Mouse (Mus musculus) limb, embryonic 12.5 days (tissue): ENCODE data around the gene Apon. TPM values are rescaled to one million over a fixed set of nuclear protein-coding genes. Genes with fewer than 3 reads are reported as not detected.

Source experiments
- ATAC-seq: fragments of 200-750 bp; cut with Nextera tagmentation; 2 replicates; pipeline ENCODE4 v1.8.0; 2017; ENCODE audit warnings: low read depth, moderate TSS enrichment; ENCODE audit not compliant: insufficient number of reproducible peaks, insufficient read depth, low FRiP score, low TSS enrichment
- H3K27ac ChIP-seq: fragments of 300-500 bp; sonication (generic); 2 replicates; pipeline ENCODE4 v1.5.1; 2016; ENCODE audit warnings: mild to moderate bottlenecking, moderate library complexity
- H3K27me3 ChIP-seq: fragments of 300-500 bp; sonication (generic); 2 replicates; pipeline ENCODE4 v1.6.1; 2016; ENCODE audit warnings: mild to moderate bottlenecking, moderate library complexity
- H3K36me3 ChIP-seq: fragments of 300-500 bp; sonication (generic); 2 replicates; pipeline ENCODE4 v1.6.1; 2016; ENCODE audit warnings: mild to moderate bottlenecking, moderate library complexity
- H3K4me1 ChIP-seq: fragments of 300-500 bp; sonication (generic); replicated peaks from 2 replicates; pipeline ENCODE4 v1.6.1; 2016
- H3K4me2 ChIP-seq: fragments of 300-500 bp; sonication (generic); 2 replicates; pipeline ENCODE4 v1.6.1; 2016; ENCODE audit warnings: mild to moderate bottlenecking, moderate library complexity
- H3K4me3 ChIP-seq: fragments of 300-500 bp; sonication (generic); replicated peaks from 2 replicates; pipeline ENCODE4 v1.5.1; 2016; ENCODE audit warnings: mild to moderate bottlenecking
- H3K9ac ChIP-seq: fragments of 300-500 bp; sonication (generic); replicated peaks from 2 replicates; pipeline ENCODE4 v1.6.1; 2016; ENCODE audit warnings: mild to moderate bottlenecking, moderate library complexity
- H3K9me3 ChIP-seq: fragments of 300-500 bp; sonication (generic); 2 replicates; pipeline ENCODE4 v1.6.1; 2016; ENCODE audit warnings: mild to moderate bottlenecking, moderate library complexity
- WGBS: fragments of 180-500 bp; shearing (Covaris S2); methylation state at CpG from one replicate; pipeline ENCODE4 v1.1.7; 2016; 5-methylcytosine and 5-hydroxymethylcytosine counted together
- polyA plus RNA-seq: library from polyadenylated mRNA; unstranded; fragments of >200 nt; fragmentation: Nextera tagmentation; extraction: Ambion mirVana; gene quantifications from 2 replicates; pipeline ENCODE4 v1.2.1, GENCODE M21; 2016

Gene Apon
- polyA plus RNA-seq, 1 experiment from 2014 or later = 0.68 TPM

DNA sequence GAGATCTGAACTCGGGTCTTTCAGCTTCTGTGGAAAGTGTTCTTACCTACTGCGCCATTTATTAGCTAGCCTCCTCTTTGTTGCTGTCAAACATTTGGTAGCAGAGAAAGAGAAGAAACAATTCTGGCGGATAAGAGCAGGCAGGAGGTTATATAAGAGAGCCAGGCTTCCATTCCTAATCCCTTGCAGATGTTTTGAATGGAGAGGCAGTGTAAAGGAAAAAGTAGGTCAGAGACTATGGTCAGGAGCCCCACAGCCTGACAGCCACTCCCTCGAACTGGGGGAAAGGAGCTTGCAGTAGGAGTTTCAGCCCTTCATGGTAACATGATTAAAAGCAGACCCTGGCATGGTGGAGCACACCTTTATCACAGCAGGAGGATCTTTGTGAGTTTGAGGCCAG, 17.6 kb upstream of the Apon start:
- Histone ChIP-seq H3K9ac (no peak overlapping the region), H3K4me1 (peaks cover 30% of the 10 kb centered on the region), H3K4me3 (no peak overlapping the region), H3K27me3 (no peaks in the 10 kb centered on the region), H3K4me2 (no peak overlapping the region), H3K27ac (peak overlapping the region; percentile 68), H3K36me3 (peaks cover 41% of the 10 kb centered on the region), H3K9me3 (no peaks in the 10 kb centered on the region)
- WGBS = 32% methylated on average over 4 of the region's 4 CpGs
- no peak for ATAC-seq

DNA sequence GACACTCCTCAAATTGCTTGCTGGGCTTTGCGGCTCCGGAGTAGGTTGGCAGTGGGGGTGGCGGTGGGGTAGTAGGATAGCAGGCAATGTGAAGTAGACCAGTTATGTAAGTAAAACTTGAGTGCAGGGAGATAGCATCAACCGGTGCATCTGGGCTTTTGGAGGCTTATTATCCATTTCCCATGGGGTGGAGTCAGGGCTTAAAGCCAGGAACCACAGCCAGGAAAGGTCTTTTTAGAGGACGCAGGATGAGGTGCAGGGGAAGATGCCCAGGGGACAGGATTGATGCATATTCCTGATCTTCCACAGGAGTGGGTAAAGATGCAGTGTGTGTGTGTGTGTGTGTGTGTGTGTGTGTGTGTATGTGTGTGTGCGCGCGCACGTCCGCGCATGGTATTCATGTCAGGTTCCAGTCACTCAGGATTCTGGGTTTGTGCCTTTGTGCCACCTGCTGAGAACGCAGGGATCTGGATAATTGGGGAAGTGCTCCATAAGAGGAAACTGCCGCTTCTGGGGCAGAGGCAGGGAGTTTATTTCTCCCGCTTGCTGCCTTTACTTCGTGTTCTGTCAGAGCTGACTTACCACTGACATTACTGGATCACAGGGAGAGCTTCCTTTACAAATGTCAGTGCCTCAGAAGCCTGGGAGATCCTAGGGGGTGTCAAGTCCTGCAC, 16.0 kb upstream of the Apon start:
- Histone ChIP-seq H3K27ac (peak overlapping the region; percentile 35; the same call in 1 of the 2 replicates), H3K9me3 (no peaks in the 10 kb centered on the region), H3K4me2 (no peak overlapping the region), H3K4me3 (no peak overlapping the region), H3K4me1 (peaks cover 27% of the 10 kb centered on the region), H3K9ac (no peak overlapping the region), H3K36me3 (peaks cover 57% of the 10 kb centered on the region), H3K27me3 (no peaks in the 10 kb centered on the region)
- 78% methylated on average over 15 of the region's 15 CpGs for WGBS
- ATAC-seq = no peak

DNA sequence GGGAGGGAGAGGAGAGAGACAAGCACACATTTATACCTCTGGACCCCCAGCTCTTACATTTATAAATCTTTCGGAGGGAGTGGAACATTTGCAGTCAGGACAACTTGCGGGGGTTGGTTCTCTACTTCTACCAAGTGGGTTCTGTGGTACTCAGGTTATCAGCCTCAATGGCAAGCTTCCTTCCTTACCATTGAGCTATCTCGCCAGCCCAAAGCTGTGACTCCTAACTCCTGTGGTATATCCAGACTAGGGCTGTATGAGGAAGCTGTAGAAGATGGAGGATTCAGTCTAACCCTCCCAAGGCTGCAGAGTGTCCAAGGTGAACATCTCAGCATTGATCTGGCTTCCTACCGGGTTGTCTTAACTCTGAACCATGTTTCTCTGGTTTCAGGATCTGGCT, 14.8 kb upstream of the Apon start:
- no peak overlapping the region for H3K4me2 ChIP-seq
- no peaks in the 10 kb centered on the region for H3K9me3 ChIP-seq
- H3K27me3 ChIP-seq = no peaks in the 10 kb centered on the region
- peaks cover 22% of the 10 kb centered on the region for H3K4me1 ChIP-seq
- H3K9ac ChIP-seq = no peak overlapping the region
- H3K4me3 ChIP-seq = no peak overlapping the region
- H3K36me3 ChIP-seq = peaks cover 64% of the 10 kb centered on the region
- H3K27ac ChIP-seq = no peak overlapping the region
- 93% methylated on average over 4 of the region's 4 CpGs for WGBS
- no peak for ATAC-seq

DNA sequence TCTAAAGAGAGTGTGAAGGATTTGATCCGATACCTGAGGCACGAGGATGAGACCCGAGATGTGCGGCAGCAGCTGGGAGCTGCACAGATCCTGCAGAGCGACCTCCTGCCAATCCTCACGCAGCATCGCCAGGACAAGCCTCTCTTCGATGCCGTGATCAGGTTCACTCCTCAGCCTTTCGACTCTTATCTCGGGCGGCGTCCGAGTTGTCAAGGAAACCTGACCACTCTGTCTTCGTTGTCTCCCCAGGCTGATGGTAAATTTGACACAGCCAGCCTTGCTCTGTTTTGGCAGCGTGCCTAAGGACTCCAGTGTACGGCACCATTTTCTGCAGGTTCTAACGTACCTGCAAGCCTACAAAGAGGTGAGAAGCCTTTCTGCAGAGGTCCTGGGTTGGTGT, 13.8 kb upstream of the Apon start:
- Histone ChIP-seq H3K4me2 (no peak overlapping the region), H3K27ac (no peak overlapping the region), H3K36me3 (peaks cover 68% of the 10 kb centered on the region), H3K4me3 (no peak overlapping the region), H3K4me1 (peaks cover 17% of the 10 kb centered on the region), H3K9ac (no peak overlapping the region), H3K9me3 (no peaks in the 10 kb centered on the region), H3K27me3 (no peaks in the 10 kb centered on the region)
- WGBS = 95% methylated on average over 18 of the region's 18 CpGs
- no peak for ATAC-seq

DNA sequence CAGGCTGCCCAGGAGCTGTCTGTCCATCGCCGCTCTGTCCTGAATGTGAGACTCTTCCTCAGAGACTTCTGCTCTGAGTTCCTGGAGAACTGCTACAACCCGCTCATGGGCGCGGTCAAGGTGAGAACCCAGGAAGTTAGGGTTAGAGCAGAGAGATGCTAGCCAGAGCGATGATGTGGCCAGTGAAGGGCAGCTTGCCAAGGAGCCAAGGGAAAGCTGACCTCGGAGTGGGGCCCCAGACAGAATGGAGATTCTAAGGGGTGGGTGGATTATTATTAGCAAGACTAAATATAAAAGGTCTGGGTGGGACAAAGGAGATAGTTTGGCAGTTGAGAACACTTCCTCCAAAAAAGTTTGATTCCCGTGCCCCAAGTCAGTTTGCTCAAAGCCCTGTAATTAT, 10.6 kb upstream of the Apon start:
- no peak overlapping the region for H3K4me3 ChIP-seq
- H3K27me3 ChIP-seq = no peaks in the 10 kb centered on the region
- no peak overlapping the region for H3K27ac ChIP-seq
- H3K4me2 ChIP-seq = no peak overlapping the region
- H3K4me1 ChIP-seq = peaks cover 2% of the 10 kb centered on the region; the same call in 1 of the 2 replicates
- no peaks in the 10 kb centered on the region for H3K9me3 ChIP-seq
- H3K36me3 ChIP-seq = peaks cover 91% of the 10 kb centered on the region
- WGBS = 96% methylated on average over 8 of the region's 8 CpGs
- no peak overlapping the region for H3K9ac ChIP-seq
- ATAC-seq = no peak

DNA sequence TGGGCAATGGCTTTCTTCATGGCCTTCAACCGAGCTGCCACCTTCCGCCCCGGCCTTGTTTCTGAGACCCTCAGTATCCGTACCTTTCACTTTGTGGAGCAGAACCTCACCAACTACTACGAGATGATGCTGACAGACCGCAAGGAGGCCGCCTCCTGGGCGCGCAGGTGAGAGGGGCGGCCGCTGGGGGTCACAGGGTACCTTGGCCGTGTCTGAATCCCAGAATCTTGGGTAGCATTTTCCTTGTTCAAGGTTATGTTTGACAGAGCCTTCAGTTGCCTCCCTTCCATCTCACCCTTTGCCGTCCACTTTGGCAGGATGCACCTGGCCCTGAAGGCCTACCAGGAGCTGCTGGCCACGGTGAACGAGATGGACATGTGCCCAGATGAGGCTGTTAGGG, 9.8 kb upstream of the Apon start:
- WGBS = 94% methylated on average over 15 of the region's 15 CpGs
- Histone ChIP-seq H3K4me2 (no peak overlapping the region), H3K4me3 (no peak overlapping the region), H3K27me3 (no peaks in the 10 kb centered on the region), H3K27ac (no peak overlapping the region), H3K9me3 (no peaks in the 10 kb centered on the region), H3K4me1 (no peaks in the 10 kb centered on the region), H3K36me3 (peaks cover 98% of the 10 kb centered on the region), H3K9ac (no peak overlapping the region)
- ATAC-seq = no peak

DNA sequence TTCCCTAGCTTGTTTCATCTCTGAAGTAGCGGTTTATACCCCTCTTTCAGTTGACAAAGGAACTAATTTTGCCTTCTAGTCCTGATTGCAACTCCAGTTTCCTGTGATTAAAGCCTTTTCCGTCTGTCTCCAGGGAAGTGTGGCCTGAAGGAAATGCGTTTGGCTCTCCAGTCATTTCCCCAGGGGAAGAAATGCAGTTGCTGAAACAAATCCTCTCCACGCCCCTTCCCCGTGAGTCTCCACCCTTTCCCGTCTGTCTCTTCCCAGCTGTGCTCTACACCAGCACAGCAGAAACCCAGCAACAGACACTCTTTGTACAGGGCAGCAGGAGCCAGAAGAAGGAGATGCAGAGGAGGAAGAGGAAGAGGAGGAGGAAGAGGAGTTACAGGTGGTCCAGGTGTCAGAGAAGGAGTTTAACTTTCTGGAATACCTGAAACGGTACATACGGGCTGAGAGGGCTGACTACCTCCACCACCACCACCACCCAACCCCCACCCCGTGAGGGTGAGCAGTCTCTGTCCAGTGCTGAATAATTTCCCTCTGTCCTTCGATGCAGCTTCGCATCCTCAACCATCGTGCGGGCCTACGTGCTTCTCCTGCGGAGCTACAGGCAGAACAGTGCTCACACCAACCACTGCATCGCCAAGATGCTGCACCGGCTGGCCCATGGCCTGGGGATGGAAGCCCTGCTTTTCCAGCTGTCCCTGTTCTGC, 6.7 kb upstream of the Apon start:
- Histone ChIP-seq H3K36me3 (peaks cover 100% of the 10 kb centered on the region), H3K27me3 (no peaks in the 10 kb centered on the region), H3K4me2 (no peak overlapping the region), H3K9ac (0 out of 2 replicates have a peak overlapping the region, but pooled peaks have one; percentile 4), H3K27ac (peak overlapping the region; percentile 60; the same call in 1 of the 2 replicates), H3K4me3 (no peak overlapping the region), H3K4me1 (no peaks in the 10 kb centered on the region), H3K9me3 (no peaks in the 10 kb centered on the region)
- WGBS = 82% methylated on average over 17 of the region's 17 CpGs
- ATAC-seq = no peak

DNA sequence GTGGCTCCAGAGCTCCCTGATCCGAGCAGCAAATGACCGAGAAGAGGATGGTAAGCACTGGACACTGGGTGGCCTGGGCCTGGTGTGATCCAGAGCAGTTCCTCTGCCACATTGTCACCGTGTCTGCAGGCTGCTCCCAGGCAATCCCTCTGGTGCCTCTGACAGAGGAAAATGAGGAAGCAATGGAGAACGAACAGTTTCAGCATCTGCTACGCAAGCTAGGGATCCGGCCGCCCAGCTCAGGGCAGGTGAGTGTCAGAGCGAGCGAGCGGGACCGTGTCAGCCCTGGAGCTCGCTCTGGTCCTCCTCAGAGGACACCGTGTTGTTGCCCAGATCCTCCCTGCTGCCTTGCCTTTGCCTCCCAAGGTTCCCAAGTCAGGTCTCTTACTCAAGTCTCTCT, 3.3 kb upstream of the Apon start:
- Histone ChIP-seq H3K4me1 (no peaks in the 10 kb centered on the region), H3K27me3 (no peaks in the 10 kb centered on the region), H3K9ac (no peak overlapping the region), H3K4me3 (no peak overlapping the region), H3K9me3 (no peaks in the 10 kb centered on the region), H3K36me3 (peaks cover 85% of the 10 kb centered on the region), H3K27ac (no peak overlapping the region), H3K4me2 (no peak overlapping the region)
- ATAC-seq = no peak
- 92% methylated on average over 13 of the region's 13 CpGs for WGBS

DNA sequence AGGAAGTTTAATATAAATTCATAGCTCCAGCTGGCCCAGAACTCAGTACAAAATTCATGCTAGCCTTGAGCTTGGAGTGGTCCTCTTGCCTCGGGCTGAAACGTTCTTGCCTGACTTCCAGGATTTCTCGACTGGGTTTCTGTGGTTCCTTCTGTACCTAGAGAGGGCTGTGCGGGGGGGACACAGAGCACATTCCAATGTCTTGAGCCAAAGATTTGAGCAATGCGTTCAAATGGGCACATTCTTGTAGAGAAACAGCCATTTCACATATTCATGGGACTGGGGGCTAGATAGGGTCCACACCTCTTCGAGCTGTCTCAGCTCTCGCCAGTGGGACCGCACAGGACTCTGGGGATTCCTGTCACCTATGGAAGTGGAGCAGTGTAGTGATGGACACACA, 2.0 kb downstream of the Apon start:
- no peak overlapping the region for H3K9ac ChIP-seq
- no peaks in the 10 kb centered on the region for H3K4me1 ChIP-seq
- H3K36me3 ChIP-seq = peaks cover 31% of the 10 kb centered on the region
- H3K27ac ChIP-seq = no peak overlapping the region
- WGBS = 88% methylated on average over 8 of the region's 8 CpGs
- no peak for ATAC-seq
- H3K9me3 ChIP-seq = no peaks in the 10 kb centered on the region
- no peaks in the 10 kb centered on the region for H3K27me3 ChIP-seq
- no peak overlapping the region for H3K4me2 ChIP-seq
- no peak overlapping the region for H3K4me3 ChIP-seq

DNA sequence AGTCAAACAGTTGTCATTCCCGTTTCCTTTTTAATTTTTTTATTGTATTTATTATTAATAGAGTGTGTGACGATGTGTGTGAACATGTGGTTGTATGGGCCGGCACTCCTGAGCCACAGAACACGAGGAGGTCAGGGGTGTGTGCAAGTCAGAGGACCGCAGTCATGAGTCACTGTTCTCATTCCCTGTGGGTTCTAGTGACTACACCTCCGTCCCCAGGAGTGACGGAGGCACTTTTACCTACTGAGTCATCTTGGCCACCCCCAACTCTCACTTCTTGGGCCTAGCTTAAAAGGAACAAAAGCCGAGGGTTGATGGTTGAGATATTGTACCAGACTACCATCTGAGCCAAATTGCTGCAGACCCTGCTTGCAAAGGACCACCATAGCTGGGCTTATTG, 2.4 kb downstream of the Apon start:
- Histone ChIP-seq H3K4me3 (no peak overlapping the region), H3K9me3 (no peaks in the 10 kb centered on the region), H3K9ac (no peak overlapping the region), H3K4me1 (no peaks in the 10 kb centered on the region), H3K4me2 (no peak overlapping the region), H3K27me3 (no peaks in the 10 kb centered on the region), H3K27ac (no peak overlapping the region), H3K36me3 (peaks cover 27% of the 10 kb centered on the region)
- no peak for ATAC-seq
- WGBS = 76% methylated on average over 8 of the region's 8 CpGs

DNA sequence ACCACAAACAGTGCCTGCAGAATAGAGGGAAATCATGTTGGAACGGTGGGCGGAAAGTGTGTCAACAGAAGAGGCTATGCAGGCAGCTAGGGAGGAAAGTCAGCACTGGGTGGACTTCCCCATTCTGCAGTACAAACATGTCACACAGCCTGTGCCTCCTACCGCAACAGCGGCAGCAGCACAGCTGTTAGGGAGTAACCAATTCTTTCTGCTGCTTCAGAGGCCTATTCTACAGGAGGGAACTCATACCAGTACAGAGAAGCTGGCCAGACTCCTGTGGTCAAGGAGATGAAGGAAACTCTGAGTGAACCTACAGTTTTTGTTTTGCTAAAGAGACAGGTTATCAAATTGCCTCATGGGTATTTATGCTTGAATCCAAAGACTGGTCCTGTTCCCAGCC, 5.1 kb downstream of the Apon start:
- H3K4me2 ChIP-seq = no peak overlapping the region
- H3K27me3 ChIP-seq = no peaks in the 10 kb centered on the region
- H3K9ac ChIP-seq = no peak overlapping the region
- ATAC-seq = no peak
- H3K9me3 ChIP-seq = no peaks in the 10 kb centered on the region
- no peak overlapping the region for H3K4me3 ChIP-seq
- WGBS = 83% methylated on average over 4 of the region's 4 CpGs
- H3K4me1 ChIP-seq = no peaks in the 10 kb centered on the region
- peaks cover 5% of the 10 kb centered on the region; the same call in 1 of the 2 replicates for H3K36me3 ChIP-seq
- no peak overlapping the region for H3K27ac ChIP-seq

DNA sequence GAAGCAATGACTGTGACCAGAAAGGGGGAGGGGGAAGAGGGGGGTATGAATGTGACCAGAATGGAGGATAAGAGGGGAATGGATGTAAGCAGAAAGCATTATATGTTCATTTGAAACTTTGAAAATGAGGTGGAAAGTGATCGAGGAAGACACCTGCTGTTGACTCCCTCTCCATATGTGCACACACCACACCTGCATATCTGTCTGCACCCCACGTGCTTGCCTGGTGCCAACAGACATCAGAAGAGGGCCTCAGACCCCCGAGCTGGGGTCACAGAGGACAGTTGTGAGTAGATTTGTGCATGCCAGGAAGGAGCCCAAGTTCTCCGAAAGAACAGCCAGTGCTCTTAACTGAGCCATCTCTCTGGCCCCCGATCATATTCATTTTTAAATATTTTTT, 6.0 kb downstream of the Apon start:
- Histone ChIP-seq H3K27me3 (no peaks in the 10 kb centered on the region), H3K9ac (no peak overlapping the region), H3K9me3 (no peaks in the 10 kb centered on the region), H3K27ac (no peak overlapping the region), H3K4me2 (no peak overlapping the region), H3K4me3 (no peak overlapping the region), H3K4me1 (no peaks in the 10 kb centered on the region), H3K36me3 (no peaks in the 10 kb centered on the region)
- ATAC-seq = no peak
- WGBS = 88% methylated on average over 5 of the region's 5 CpGs
